Mouse (Mus musculus) thymus, postnatal 4 days (tissue): ENCODE measurements around the gene Eif2d.

Experiments
- DNase-seq: peaks from one replicate; pipeline ENCODE4 v3.0.0; 2021

Gene Eif2d

GRCm38 (mm10) chr1:131224848-131225471, 72.0 kb downstream of the Eif2d start:
- no peak for DNase-seq

- no peak for DNase-seq
Observed at GRCm38 (mm10) chr1:131228225-131228624, 75.2 kb downstream of the Eif2d start.

DNA sequence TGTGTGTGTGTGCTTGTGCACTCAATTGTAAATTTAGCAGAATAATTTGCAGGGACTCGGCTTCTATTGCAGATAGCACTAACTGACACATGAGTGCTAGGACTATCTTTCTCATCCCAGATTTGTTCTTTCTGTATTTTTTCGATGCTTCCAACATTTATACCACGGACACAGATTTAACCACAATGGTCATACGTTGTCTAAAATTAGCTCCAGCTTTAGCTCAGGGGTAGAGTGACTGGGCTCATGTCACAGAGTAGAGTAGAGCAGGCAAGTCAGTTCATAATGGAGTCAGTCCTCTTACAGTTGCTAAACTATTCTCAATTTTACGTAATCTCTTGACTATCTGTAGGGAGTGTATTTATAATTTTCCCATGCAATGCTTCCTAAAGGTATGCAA, 75.7 kb downstream of the Eif2d start:
- DNase-seq, result no peak

DNA sequence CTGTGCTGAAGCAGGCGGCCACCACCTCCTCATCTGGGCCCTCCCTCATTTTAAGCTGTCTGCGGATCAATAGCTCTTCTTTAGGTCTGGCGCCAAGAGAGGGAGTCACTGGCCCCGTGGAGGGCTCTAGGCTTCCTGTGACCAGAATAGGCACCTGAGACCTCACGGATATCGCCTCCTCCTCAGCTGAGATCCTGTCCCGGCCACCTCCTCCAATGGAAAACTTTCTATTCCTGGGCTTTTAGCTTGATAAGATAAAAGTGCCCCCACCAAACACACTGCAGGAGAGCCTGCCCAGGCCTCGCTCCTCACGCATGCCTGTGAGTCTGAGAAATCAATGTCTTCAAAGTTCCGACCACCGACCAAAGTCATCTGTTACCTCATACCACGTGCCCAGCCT, 80.5 kb downstream of the Eif2d start:
- no peak for DNase-seq

- no peak for DNase-seq
Observed at GRCm38 (mm10) chr1:131236077-131236476, 83.1 kb downstream of the Eif2d start.
